Mouse (Mus musculus): ENCODE results near the gene Mad2l2.
"Not testable (repeated sequence)": the region's sequence is repeated elsewhere in the genome, so short reads cannot be mapped to it uniquely, and the experiment has no call there.

Mad2l2 gene

DNA sequence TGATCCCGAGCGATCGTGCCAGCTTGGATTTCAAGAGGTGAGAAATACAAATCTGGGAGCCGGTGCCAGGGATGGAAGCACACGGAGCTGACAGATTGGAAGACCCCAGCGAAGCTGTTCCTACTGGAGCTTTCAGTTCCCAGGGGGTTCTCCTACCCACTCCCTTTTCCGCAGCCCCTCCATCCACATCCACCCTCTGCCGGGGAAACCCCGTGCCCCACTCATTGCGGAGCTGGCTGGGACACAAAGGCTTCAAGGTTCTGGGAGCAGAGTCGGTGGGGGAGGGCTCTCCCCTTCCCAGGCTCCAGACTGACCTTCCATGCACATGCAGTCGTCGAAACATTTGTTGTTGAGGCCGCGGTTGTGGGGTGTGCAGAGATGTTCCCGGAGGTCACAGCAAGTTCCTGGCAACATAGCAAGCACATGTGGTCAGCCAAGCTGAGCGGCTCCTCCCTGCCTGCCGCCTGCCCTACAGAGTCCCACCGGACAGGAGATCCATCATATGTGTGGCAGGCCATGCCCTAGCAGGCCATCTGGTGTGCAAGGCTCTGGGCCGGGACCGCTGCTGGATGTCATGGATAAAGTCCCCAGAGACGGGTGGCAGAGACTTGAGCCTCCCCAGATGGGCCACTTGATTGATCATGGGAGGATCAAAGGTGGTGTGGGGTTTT, 22.4 kb upstream of the Mad2l2 start:
- no peak for DNase-seq (ENCODE audit: low spot score in 2 of 2)

DNA sequence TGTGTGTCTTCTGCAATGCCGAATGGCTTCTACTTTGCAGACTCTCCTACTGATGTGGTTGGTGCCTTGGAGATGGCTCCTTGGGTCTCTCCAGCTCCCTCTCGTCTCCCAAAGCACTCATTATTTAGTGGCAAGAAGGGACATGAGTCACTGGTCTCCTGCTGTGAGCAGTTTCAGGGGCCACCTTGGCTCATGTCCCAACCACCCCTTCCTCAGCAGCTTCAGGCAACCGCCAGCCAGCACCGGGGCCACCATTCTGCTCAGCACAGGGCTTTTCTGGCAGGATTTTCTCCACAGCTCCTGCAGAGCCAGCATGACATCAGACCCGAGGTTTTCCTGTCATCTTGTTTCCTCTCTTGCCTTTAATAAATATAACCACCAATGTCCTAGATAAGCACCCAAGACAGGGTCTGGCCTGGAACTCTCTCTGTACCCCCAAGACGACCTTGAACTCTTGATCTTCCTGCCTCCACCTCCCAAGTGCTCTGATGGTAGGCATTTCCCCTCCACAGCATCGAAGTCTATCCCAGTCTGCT, 21.6 kb upstream of the Mad2l2 start:
- DNase-seq (ENCODE audit: low spot score in 2 of 2): no peak

DNA sequence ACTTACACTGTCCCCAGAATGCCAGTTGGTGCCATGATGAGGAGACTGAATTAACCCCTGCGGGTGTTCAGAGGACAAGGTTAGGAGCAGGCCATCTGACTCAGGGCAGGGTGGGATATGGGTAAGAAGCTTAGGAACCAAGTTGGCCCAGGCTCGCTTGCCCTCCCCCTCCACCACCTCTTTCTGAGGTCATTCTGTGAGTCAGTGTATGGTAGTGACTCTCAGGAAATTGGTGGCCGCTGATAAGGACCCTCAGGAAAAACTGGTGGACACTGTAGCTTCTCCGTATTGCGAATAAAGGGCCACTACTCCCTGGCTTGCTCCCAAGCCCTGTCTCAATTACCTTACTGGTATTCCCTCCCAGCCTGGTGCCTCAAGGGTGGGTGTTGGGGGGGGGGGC, 21.0 kb upstream of the Mad2l2 start:
- no peak for DNase-seq (ENCODE audit: low spot score in 2 of 2)

DNA sequence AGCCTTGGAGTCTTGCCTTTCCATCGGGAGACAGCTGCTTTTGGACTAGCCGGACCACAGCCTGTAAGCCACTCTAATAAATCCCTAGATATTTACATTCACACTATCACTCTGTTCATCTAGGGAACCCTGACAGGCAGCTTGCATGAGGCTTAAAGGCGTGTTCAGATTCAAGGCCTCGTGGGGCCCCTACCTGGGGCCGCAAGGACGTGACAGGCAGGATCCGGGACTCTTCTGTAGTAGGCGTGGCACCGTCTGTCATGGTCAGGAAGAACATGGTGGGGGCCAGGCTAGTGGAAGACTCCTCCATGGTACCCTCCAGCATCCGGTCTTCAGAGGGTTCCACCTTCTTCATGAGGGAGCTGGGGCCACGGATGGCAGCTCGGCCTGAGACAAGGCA, 17.7 kb upstream of the Mad2l2 start:
- DNase-seq (ENCODE audit: low spot score in 2 of 2): no peak

DNA sequence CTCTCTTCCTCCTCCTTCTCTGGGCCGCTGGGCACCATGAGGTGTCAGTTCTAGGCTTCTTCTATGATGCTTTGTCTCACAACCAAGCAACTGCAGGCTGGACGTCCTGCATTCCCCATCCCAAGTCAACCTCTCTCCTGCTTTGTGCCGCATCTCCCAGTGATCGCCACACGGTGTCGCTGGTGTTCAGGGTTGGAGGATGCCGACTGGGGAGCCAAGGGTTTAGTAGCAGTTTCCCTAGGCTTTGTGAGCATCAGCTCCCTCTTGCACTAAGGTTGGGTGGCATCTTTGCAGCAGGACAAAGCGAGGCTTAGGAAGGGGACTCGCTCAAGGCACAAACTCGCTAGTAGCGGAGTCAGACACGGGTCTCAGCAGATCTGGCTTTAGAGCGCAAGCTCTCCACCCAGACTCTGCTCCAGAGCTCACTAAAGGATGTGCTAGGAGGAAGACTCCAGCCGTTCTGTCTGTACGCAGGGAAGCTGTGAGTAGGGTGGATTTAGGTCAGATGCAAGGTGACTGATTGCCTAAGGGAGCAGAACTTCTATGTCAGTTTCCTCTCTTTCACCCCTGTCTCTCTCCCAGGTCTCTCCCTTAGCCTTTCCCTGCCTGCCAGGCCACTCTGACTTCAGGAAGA, 15.3 kb upstream of the Mad2l2 start:
- DNase-seq (ENCODE audit: low spot score in 2 of 2): peak; percentile 62 to 73

DNA sequence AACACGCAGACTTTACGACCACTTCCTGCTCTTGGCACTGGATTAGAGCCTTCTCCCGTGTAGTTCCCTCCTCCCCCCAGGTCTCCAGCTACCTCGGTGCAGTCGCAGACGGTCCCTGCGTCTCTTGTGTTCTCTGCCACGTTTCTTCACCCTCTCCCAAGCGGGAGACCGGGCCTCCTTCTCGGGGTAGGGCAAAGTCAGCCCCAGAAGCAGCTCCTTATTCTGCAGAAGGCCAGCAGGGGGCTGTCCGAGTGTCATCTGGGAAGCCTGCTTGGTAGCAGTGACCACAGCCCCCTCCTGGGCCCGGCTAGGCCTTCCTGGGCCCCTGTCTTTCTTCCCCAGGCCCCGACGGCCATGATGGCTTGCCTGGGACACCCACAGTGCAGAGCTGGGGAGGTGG, 14.7 kb upstream of the Mad2l2 start:
- peak; percentile 19 to 28 for DNase-seq (ENCODE audit: low spot score in 2 of 2)

DNA sequence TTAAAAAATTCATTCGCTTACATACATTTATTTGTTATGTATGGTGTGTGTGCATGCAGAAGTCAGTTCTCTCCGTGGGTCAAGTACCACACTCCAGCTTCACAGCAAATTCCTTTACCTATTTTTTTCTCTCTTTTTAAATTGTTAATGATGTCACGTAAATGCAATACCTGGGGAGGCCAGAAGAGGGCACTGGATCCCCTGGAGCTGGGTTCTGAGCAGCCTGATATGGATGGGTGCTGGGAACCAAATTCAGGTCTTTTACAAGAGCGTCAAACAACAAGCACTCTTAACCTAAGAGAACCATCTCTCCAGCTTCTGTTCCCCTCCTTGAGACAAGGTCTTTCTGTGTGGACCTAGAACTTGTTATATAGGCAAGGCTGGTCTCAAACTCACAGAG, 13.5 kb upstream of the Mad2l2 start:
- no peak for DNase-seq (ENCODE audit: low spot score in 2 of 2)

- no peak for DNase-seq (ENCODE audit: low spot score in 2 of 2)
Measured at GRCm38 (mm10) chr4:148117392-148117791, 12.8 kb upstream of the Mad2l2 start.

DNA sequence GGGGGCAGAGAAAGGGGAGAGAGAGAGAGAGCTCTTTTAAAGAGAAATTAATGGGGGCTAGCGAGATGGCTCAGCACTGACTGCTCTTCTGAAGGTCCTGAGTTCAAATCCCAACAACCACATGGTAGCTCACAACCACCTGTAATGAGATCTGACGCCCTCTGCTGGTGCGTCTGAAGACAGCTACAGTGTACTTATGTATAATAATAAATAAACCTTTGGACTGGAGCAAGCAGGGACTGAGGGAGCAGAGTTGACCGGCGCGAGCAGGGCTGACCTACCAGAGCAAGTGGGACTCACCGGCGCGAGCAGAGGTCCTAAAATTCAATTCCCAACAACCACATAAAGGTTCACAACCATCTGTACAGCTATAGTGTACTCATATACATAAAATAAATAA, 10.6 kb upstream of the Mad2l2 start:
- not testable (repeated sequence) for DNase-seq (ENCODE audit: low spot score in 2 of 2)

DNA sequence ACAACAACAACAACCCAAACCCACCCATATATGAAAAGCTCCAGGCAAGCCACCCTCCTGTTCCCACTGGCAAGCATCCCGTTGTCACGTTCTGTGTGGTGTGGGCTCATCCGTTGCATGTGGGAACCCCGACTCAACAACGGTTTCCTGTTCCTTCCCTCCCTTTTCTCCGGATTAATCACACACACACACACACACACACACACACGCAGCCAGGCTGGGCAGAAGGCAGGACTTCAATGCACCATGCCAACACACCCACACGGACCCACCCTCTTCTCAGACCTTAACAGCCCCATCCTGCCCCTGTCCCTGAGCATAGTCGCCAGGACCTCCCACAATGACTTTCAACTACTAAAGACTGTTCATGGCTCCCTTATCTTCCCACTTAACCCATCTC, 9.6 kb upstream of the Mad2l2 start:
- DNase-seq (ENCODE audit: low spot score in 2 of 2): no peak

DNA sequence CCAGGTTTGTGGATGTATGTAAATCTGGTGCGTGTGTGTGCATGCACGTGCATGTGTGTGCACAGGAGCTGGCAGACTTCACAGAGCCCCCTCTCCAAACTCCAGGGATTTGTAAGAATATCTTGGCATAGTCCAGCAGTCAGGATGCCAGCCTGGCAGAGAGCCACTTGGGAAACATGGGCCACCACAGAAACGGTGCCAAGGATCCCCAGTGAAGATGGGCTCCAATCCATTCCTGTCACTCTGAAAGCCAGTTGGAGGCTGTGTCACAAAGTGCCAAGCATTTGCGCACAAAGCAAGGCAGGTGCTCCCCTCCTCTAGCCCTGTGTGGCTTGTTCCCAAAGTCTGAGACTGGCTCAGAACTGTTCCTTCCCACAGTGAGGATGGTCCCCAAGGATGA, 8.8 kb upstream of the Mad2l2 start:
- DNase-seq (ENCODE audit: low spot score in 2 of 2): no peak

DNA sequence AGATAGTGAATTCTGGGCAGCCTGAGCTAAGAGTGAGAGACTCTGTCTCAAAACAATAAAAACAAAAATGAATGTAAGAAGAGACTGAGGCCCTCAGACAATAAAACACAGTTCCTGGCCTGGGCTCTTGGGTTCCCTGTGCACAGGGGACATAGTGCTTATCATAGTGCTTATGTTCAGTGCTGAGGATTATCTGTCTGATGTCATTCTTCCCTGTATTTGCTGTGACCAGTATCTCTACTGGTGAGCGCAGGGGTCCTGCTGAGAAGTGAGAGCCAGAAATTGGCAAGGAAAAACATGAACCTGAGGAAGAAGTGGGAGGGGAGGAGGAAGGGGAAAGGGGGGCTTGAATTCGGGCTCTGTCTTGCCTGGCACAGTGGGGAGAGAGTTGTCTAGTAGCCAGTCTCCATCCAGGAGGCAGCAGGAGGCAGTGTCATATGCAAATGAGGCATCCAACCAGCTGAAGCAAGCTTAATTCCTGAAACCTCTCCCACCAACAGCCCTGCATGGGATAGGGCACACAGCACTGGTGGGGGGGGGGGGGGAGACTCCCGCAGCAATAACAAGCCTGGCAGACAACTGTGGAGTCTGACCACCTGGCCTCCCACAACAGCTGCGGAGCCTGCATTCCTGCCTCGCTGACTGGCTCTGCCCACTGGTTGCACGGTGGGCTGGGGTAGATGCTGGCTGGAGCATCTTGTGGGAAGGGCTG, 8.0 kb upstream of the Mad2l2 start:
- no peak for DNase-seq (ENCODE audit: low spot score in 2 of 2)

- DNase-seq (ENCODE audit: low spot score in 2 of 2): no peak
Measured at GRCm38 (mm10) chr4:148122694-148123066, 7.5 kb upstream of the Mad2l2 start.

GRCm38 (mm10) chr4:148128241-148128640, 1.9 kb upstream of the Mad2l2 start:
- no peak for DNase-seq (ENCODE audit: low spot score in 2 of 2)

- no peak for DNase-seq (ENCODE audit: low spot score in 2 of 2)
Measured at GRCm38 (mm10) chr4:148128672-148129071, 1.5 kb upstream of the Mad2l2 start.

GRCm38 (mm10) chr4:148130561-148131413, 603 bp downstream of the Mad2l2 start, which contains the start of gene Draxin:
Gene Draxin (minus strand): TSS chr4:148130698.
- DNase-seq (ENCODE audit: low spot score in 2 of 2): no peak

GRCm38 (mm10) chr4:148131497-148132081, 1.4 kb downstream of the Mad2l2 start:
- no peak for DNase-seq (ENCODE audit: low spot score in 2 of 2)

- no peak for DNase-seq (ENCODE audit: low spot score in 2 of 2)
Measured at GRCm38 (mm10) chr4:148134988-148135387, 4.8 kb downstream of the Mad2l2 start.

- DNase-seq (ENCODE audit: low spot score in 2 of 2): no peak
Measured at GRCm38 (mm10) chr4:148137503-148137902, 7.3 kb downstream of the Mad2l2 start.

DNA sequence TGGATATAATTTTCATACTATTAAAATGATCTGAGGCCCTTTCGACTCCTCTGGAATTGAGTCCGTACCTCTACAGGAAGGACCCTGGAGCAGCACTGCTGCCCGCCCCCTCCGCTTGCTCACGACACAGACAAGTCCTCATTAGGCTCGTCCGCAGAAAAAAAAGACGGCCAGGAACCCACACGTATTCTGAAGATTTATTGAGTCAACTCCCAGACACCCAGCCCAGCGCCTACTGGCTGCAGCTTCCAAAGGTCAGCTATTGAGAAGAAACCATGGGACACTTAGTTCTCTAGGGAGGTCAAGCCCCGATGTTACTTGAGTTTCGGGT, 9.5 kb downstream of the Mad2l2 start:
- no peak for DNase-seq (ENCODE audit: low spot score in 2 of 2)

Measured in spleen, postnatal 36 days (tissue).